Mouse (Mus musculus) adrenal gland, postnatal 0 days (tissue): Measurements from ENCODE around the gene Dmtf1. TPM values are rescaled to one million over a fixed set of nuclear protein-coding genes. Genes with fewer than 3 reads are reported as not detected.

Experiments used
- polyA plus RNA-seq: library from polyadenylated mRNA; unstranded; fragments of >200 nt; fragmentation: Nextera tagmentation; extraction: Ambion mirVana; gene quantifications from 2 replicates; pipeline ENCODE4 v1.2.1, GENCODE M21; 2015

Gene Dmtf1
- polyA plus RNA-seq = 14.7 and 19.7 TPM in 2 replicates

GRCm38 (mm10) chr5:9161456-9162041 lies at the start of gene Dmtf1:
Gene Dmtf1 (minus strand): TSS chr5:9161776.

GRCm38 (mm10) chr5:9100207-9100848 lies 61.2 kb downstream of the Dmtf1 start, which contains the start of gene Tmem243:
Gene Tmem243 (plus strand): TSS chr5:9100668.

Other genes starting within 250 kb of the Dmtf1 start
- gene Crot, start 164.5 kb downstream of the Dmtf1 start, polyA plus RNA-seq = 60.9 and 73.6 TPM in 2 replicates
- 47.7 and 68.4 TPM in 2 replicates for gene Tmem243, start 61.1 kb downstream of the Dmtf1 start, polyA plus RNA-seq
- 8.2 and 11.3 TPM in 2 replicates for gene 9330182L06Rik, start 104.3 kb upstream of the Dmtf1 start, polyA plus RNA-seq